Mouse (Mus musculus) liver, embryonic 14.5 days (tissue): ENCODE measurements around the gene Grasp.

Experiments
- CTCF ChIP-seq: IDR thresholded peaks from 2 replicates; pipeline ENCODE4 v1.5.1; 2016; ENCODE audit warnings: antibody characterized with exemption, low read depth, control low read depth
- EP300 ChIP-seq: IDR thresholded peaks from 2 replicates; pipeline ENCODE4 v1.6.1; 2016; ENCODE audit warnings: antibody characterized with exemption, low read depth

DNA sequence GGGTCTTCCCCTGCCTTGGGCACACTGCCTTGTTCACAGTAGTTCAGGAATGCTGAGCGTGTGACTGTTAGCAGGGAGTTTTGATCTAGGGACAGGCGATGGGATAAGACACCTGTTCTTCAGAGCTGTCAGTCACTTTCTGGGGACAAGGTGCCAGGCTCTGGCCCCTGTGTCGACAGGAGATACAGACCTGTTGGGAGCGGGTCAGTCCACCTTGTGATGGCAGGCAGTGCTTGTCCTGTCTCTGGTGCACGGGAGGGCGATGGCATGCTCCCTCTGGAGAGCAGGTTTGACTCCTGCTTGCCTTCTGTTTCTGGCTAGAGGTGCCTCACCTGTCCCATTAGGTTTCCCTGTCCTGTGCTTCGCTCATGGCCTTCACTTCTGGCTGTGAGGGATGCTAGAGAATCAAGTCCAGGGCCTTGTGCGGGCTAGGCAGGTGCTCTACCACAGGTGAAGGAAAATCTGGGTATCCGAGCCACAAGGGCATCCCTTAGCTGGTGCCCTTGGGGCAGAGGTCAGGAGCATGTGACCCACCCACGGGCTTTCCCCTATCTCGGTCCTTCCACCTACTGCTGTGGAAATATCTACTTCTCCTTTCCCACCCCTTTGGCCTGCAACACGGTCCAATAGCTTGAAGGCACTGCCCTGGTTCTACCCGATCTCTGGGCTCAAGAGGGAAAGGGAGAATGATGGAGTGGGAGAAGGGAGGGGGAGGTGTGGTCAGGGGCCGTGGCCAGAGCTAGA, 32.6 kb downstream of the Grasp start:
- TF ChIP-seq CTCF (no peak), EP300 (no peak)
